Mouse (Mus musculus) stomach, postnatal 0 days (tissue): Measurements from ENCODE around the gene Fbxw7.

Source experiments
- CTCF ChIP-seq: IDR thresholded peaks from 2 replicates; pipeline ENCODE4 v1.5.1; 2016; ENCODE audit warnings: antibody characterized with exemption, low read depth, mild to moderate bottlenecking, moderate library complexity
- EP300 ChIP-seq: optimal IDR thresholded peaks from 2 replicates; pipeline ENCODE3; 2016; ENCODE audit warnings: antibody characterized with exemption

- TF ChIP-seq CTCF (no peak), EP300 (no peak)
Observed at GRCm38 (mm10) chr3:84806206-84806605, 8.9 kb upstream of the Fbxw7 start.
